Comparison of ENCODE assay signal across 11 mouse cellular contexts in the genomic region with DNA sequence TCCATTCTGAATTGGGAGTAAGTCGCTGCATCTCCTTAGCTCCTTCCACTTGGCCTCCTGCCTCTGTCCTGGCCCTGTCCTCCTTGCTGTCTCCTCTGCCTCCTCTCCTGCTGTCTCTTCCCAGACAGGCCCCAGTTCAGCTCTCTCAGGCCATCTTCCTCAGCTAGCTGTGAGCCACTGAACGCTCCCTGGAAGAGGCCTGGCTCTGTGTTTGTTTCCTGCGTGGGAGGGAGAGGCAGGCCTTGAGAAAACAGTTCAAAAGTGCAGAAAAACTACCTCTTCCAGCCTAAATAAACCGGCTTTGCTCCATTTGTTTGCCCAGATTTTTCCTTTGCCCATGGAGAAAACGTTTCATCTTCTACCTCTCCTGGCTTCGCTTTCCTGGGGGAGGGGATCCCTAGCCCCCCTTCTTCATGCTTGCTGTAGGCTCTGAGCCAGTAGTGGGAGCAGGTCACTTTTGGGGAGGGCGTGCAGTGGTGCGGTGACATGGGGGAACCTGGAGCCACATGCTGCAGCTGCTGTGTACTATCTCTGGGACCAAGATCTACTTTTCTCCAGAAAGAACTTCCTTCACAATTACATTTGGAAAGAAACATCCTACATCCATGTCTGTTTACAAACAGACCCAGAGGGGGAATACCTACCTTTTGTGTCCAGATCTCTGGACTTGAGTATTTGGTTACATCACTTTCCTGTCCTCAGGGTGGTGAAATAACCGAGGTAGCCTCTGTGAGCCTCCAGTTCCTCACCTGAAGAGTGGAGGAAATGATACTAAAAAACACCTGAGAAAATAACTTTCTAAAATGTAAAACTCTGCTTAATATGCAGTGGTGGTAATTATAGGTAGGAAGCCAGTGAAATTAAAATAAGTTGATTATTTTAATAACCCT.
A peak's percentile ranks its signal among the peaks of the same experiment; 100 is the strongest.
DNase-seq lines count a peak whose midpoint lies in the region; ATAC-seq and TF ChIP-seq lines count a peak whose summit lies in the region.
"Had no signal": no experiment of that assay in that cellular context is flagged by ENCODE, and none has a peak within 500 bp of the region (broad histone marks: within the 10 kb centered on the region; RNA-seq: fewer than 3 reads in every experiment).

No protein-coding gene starts in this region.

- H3K4me2 ChIP-seq in limb, embryonic 12.5 days, result 0 out of 2 replicates have a peak overlapping the region, but pooled peaks have one; percentile 23
- H3K4me2 ChIP-seq: liver, embryonic 15.5 days had no signal

- H3K36me3 ChIP-seq in limb, embryonic 12.5 days, result no peaks in the 10 kb centered on the region
- H3K36me3 ChIP-seq: liver, embryonic 15.5 days had no signal

- no peak overlapping the region for H3K9ac ChIP-seq in limb, embryonic 12.5 days (replicated peaks)
- H3K9ac ChIP-seq: liver, embryonic 15.5 days had no signal

- DNase-seq in CD4-positive, CD25-positive, alpha-beta regulatory T cell, adult 2 months (ENCODE audit: low read depth, low spot score), result peak; percentile 66
- no peak for DNase-seq in layer of hippocampus, adult 2 months (ENCODE audit: low spot score in 2 of 2)
- DNase-seq in layer of hippocampus, postnatal 14 days (ENCODE audit: low spot score in 2 of 2), result no peak
- no peak for DNase-seq in frontal cortex, adult 2 months (ENCODE audit: extremely low spot score in 1 of 2, low spot score in 1 of 2)
- DNase-seq in cerebellum, postnatal 14 days, result no peak
- DNase-seq: cerebellum, adult 8-10 months had no signal

- no peaks in the 10 kb centered on the region for H3K27me3 ChIP-seq in limb, embryonic 12.5 days
- H3K27me3 ChIP-seq: liver, embryonic 15.5 days had no signal

- peaks cover 60% of the 10 kb centered on the region for H3K4me1 ChIP-seq in brown adipose tissue, adult 24 weeks (ENCODE audit: control insufficient read depth, insufficient read depth, insufficient read length, low read length)
- H3K4me1 ChIP-seq in limb, embryonic 12.5 days (replicated peaks), result peaks cover 97% of the 10 kb centered on the region

- peak overlapping the region; percentile 57 for H3K27ac ChIP-seq in layer of hippocampus, adult 2 months
- H3K27ac ChIP-seq in brown adipose tissue, adult 24 weeks (replicated peaks; ENCODE audit: low read depth, low read length), result peak overlapping the region; percentile 46
- peak overlapping the region; percentile 75; the same call in 1 of the 2 replicates for H3K27ac ChIP-seq in limb, embryonic 12.5 days
- H3K27ac ChIP-seq: liver, embryonic 15.5 days had no signal

- TF ChIP-seq CTCF in layer of hippocampus, adult 2 months (conservative IDR thresholded peaks at IDR 0.05), result no peak

- whole genome bisulfite sequencing in limb, embryonic 12.5 days, result 50% methylated on average over 9 of the region's 9 CpGs

- ATAC-seq in CD4-positive, CD25-positive, alpha-beta regulatory T cell, adult 4 months, result no peak
- ATAC-seq in limb, embryonic 12.5 days (ENCODE audit: insufficient number of reproducible peaks, insufficient read depth, low FRiP score, low TSS enrichment, low read depth), result no peak
- ATAC-seq: intestine, postnatal 0 days had no signal

- no peak overlapping the region for H3K4me3 ChIP-seq in layer of hippocampus, adult 2 months
- H3K4me3 ChIP-seq in brown adipose tissue, adult 24 weeks (ENCODE audit: insufficient read depth, low read depth, low read length), result no peak overlapping the region
- H3K4me3 ChIP-seq in limb, embryonic 12.5 days (replicated peaks), result no peak overlapping the region
- H3K4me3 ChIP-seq: liver, embryonic 15.5 days had no signal

- no peaks in the 10 kb centered on the region for H3K9me3 ChIP-seq in limb, embryonic 12.5 days
- H3K9me3 ChIP-seq: liver, embryonic 15.5 days had no signal
